Mouse (Mus musculus) frontal cortex, postnatal 10 days (tissue): ENCODE measurements around the gene Vps33b.

Experiments
- DNase-seq, 2 experiments: peaks; one replicate each; pipeline ENCODE4 v3.0.0; 2022; ENCODE audit warnings: low spot score in 2 of 2, mixed read lengths in 1 of 2

The Vps33b gene

DNA sequence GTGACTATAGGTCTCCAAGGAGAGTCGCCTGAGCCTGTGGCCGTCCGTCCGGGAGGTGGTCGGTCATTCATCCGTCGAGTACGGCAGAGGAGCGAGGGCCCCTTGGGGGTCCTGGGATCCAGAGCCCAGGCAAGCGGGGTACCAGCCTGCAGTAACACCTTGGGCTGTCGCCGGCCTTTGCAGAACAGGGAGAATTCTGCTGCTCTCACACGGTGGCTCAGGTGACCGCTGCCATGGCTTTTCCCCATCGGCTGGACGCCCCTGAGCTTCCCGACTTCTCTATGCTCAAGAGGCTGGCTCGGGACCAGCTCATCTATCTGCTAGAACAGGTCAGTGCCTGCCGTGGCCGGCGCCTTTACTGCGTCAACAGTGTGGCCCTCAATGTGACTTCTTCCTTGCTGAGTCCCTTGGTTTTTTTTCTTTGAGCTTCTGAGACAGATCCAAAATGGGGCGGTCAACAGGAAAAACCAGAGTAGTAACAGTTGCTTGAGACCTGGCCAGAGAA is 354 bp downstream of the Vps33b start:
- DNase-seq = peak in 1 of 2 experiments; percentile 20

DNA sequence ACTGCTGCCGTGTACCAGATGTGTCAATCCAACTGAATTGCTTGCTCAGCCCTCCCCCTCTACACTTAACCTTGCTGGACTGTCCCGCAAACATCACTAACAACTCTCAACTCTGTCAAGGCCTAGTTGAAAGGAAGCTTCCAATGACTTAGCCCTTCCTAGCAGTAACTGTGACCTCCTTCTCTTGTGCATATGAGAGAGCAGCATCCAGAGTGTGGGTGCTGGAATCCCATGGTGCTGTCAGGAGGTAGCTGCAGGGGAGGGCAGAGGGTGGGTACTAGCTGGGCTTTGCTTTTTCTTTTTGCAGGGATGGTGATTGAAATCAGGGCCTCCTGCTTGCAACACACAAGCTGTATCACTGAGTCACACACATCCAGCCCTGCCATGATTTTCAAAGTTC is 4.0 kb downstream of the Vps33b start:
- DNase-seq = no peak

DNA sequence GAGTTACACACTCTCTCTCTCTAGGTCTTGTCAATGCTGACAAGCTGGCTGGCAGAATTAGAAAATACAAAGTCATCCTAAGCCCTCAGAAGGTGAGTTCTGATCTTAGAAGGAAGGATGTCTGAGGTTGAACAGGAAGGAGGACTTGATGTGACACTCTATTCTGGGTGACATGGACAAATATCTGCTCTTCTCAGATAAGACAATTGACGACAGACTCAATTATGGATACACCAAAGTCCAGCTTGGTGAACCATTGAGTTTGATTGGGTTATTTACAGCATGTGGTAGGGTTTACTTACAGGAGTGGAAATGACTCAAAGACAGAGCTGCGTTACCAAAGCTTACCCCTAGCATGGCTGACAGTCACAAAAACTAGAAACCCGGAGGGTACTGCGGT is 6.9 kb downstream of the Vps33b start:
- no peak for DNase-seq

DNA sequence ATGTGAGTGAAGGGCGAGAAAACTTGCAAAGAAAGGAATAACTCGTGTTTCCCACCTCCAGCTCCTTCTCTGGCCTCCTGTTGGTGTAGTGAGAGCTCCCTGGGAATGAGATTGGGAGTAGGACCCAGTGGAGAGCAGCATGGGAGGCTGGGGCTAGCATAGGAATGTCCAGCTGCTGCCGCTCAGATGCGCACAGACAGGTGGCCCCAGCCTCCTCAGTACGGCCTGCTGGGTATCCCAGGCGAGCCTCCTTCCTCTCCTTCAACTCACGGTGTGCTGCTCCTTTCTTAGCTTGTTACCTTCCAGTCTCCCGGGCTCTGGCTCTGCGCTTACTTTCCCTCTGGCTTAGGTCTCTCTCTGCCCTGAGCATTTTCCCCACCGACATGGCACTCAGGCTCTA is 10.6 kb downstream of the Vps33b start:
- no peak for DNase-seq

DNA sequence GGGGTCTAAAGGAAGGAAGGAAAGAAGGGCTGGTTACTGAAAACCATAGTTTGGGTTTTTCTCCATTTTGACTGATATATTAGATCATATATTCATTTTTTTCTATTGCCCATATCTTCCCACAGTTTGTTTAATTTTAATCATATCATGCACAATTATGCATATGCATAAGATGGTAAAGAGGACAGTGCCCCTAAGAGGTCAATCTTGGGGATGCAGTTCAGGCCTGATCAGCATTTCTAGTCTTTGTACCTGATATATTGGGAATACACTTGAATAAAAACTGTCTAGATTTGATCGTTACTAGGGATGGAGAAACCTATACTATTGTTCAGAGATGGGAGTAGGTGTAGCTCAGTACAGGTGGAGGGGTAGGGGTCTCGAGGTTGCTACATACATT is 11.5 kb downstream of the Vps33b start:
- DNase-seq = no peak

DNA sequence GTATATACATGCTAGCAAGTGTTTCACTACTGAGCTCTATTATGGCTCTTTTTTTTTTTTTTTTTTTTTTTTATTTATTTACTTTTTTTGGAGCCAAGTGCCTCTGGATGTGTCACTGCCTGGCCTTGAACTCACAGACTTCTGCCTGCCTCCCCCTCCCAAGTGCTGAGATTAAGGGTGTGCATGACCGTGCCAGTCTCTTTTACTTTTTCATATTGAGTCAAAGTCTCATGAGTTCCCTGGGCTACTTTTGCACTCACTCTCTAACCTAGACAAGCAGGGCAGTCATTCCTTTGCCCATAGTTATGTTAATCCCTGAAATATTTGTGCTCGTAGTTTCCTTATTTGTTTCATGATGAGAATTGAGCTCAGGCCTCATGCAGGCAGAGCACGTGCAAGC is 12.2 kb downstream of the Vps33b start:
- DNase-seq = no peak

DNA sequence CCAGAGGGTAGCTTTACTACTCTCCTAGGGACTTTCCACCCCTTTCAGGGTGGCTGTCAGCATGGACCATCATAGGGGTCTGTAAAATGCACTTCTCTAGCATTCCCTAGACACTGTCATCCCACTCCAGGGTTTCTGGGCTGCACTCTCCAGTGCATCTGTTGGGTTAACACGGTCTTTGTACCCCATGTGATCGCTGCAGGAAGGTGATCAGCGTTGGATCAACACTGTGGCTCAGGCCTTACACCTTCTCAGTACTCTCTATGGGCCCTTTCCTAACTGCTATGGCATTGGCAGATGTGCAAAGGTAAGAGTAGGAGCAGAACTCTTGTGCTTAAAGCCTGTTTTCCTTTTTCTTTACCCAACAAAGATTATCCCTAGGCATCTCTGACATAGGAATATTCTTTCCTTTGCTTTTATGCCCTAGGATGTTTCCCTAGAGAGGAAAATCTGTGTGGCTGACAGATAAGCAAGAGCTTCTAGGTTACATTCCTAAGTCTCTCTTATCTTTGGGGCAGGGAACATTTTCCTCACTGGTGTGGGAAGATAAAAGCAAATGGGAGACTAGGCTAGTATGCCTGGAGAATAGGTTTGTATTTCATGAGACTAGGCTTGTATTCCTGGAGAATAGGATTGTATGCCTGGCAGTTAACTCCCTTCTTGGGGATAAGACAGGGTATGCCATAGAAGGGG is 13.9 kb downstream of the Vps33b start:
- DNase-seq = no peak

DNA sequence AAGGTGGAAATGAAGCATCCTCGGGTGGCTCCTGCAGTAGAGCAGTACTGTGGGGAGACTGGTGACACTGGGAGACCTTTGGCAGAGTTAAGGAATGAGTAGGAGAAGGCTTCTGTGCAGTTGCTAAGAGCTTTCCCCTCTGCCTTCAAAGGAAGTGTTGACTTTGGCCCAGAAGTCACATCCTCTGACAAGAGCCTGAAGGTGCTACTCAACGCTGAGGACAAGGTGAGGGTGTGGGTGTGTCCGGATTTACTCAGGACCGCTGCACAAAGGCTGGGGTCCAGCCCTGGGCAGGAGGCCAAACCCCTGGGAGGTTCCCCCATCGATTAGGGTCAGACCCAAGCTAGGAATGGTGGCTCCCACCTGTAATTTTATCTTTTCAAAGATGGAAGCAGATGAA is 14.9 kb downstream of the Vps33b start:
- DNase-seq = no peak

DNA sequence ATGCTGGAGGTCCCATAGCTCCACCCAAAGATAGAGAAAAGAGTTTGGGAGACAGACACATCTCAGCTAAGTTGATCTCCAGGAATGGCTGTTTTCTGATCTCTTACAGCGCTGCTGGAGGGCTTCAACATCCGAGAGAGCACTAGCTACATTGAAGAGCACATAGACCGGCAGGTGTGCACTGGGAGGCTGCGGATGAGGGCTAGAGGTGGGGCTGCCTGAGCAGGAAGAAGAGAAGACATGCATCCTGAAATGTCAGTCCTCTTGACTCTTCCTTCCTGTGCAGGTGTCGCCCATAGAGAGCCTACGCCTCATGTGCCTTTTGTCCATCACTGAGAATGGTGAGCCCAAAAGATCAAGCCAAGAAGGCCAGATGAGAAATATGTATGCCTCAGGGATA is 16.3 kb downstream of the Vps33b start:
- DNase-seq = no peak

DNA sequence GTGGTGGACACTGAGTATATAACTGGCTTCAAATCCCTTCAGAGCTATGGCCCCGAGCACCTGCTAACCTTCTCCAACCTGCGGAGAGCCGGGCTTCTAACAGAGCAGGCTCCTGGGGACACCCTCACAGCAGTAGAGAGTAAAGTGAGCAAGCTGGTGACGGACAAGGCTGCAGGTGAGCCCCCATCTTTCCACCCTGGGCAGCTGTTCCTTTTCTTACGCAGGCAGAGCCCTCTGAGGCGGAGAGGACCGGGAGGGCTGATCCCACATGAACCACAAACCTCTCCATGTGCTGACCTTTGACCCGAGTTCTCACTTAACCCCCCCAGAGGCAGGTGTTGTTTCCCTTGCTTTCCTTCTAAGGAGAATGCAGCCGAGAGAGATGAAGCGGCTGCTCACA is 18.3 kb downstream of the Vps33b start:
- DNase-seq = no peak

DNA sequence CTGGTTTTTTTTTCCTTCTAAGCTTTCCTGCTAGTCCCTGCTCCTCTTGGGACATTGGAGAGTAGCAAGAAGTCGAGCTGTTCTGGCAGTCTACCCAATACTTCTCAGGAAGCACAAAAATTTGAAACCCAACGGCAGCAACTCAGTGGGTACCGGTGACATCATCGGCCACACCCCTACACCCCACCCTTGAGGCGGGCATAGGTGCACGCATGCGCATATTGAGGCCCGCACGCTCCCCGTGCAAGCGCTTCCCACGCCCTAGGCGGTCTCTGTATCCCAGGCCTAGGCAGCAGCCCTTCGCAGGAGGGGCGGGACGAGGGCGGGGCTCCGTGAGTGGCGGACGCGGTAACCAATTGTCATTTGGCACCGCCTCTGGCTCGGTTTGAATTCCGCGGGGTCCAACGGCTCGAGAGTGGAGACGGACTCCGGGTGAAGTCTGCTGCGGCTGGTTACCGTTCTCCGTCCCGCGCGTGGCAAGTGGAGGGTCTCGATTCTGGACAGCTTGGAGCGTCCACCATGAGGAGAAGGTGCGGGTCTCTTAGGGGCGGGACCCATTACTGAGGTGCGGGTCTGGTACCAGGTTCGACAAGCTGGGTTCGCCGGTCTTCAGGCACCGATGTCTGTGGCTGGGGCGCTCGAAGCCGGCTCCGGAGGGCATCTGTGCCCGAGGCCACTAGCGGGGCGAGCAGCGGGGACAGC is 24.8 kb downstream of the Vps33b start, which contains the start of gene Prc1:
Prc1 (plus strand) TSS at position 389 of the 702 bp plus-strand sequence.
- DNase-seq = peak; percentile 97

DNA sequence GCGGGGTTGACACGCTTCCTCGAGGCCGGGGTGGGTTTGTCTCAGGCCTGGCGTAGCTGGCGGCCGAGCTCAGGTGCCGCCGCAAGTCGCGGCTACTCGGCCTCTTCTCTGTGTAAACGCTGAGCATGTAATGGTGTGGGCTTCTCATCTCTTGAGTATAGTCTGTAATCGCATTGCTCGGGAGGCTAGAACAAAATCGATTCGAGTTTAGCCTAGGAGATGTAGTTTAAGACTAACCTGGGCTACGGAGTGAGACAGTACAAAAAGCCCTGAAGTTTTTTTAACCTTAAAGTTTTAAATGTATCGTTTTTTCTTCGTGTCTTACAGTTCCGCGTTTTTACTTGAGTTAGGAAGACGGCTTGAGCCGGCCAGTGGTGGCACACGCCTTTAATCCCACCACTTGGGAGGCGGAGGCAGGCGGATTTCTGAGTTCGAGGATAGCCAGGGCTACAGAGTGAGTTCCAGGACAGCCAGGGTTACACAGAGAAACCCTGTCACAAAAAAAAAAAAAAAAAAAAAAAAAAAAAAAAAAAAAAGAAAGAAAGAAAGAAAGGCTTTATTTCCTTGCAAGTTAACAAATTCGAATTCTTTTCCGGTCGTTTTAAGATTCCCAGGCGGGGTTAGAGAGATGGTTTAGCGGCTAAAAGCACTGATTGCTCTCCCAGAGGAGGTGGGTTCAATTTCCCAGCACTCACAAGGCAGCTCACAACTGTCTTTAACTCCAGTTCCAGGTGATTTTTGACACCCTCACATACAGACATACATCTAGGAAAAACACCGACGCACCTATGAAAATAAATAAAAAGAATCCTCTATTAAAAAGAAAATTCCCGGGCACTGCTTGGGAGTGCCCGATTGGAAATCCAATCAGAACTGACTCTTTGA is 25.6 kb downstream of the Vps33b start:
- no peak for DNase-seq

DNA sequence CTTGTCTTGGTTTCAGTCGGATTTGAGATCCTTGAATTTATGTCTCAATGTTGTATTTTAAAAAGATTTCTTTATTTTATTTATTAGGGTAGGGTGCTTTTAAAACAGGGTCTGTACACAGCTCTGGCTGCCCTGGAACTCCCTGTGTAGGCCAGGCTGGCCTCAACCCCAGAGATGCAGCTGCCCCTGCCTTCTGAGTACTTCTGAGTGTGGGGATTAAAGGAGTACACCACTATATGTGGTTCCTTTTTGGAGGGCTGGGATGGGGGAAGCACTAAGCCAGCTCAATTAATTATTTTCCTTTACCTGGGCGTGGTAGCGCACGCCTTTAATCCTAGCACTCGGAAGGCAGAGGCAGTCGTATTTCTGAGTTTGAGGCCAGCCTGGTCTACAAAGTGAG is 27.0 kb downstream of the Vps33b start:
- no peak for DNase-seq

DNA sequence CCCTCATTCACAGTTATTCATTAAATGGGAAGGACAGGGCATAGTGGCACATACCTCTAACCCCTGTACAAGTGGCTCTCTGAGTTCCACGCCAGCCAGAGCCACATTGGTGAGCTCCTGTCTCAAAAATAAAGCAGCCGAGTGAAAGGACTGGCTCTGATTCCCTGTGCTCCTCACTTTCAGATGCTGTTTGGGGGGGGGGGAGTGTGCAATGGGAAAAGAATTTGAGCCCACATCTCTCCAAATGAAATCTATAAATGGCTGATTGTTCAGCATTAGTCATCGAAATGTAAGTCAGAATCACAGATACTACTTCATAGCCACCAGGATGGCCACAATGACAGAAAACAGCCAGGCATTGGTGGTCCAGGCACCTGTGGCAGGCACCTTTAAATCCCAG is 27.6 kb downstream of the Vps33b start:
- no peak for DNase-seq

DNA sequence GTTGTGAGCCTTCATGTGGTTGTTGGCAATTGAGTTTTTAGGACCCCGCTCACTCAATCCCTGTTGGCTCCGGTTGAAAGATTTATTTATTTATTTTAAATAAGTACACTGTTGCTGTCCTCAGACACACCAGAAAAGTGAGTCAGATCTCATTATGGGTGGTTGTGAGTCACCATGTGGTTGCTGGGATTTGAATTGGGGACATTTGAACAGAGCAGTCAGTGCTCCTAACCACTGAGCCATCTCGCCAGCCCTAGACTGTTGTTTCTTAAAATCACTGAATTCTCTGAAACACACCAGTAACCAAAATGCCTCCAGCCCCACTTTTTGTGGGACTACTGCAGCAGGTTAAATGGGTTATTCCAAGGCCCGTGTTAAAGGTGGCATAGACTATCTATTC is 29.3 kb downstream of the Vps33b start:
- no peak for DNase-seq

DNA sequence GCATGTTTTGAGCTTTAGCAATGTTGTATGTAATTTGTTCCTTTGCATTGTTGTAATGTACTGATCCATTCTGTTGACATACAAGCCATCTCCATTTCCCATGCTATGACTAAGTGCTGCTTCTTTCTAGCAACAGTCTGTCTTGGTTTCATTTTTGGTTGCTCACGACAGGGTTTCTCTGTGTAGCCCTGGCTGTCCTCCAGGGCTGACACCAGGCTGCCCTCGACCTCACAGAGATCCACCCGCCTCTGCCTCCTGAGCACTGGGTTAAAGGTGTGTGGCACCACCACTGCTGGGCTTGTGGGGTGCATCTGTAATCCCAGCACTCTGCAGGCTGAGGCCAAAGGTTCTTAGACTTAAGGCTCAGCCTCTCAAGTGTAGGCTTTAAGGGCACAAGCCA is 30.1 kb downstream of the Vps33b start:
- no peak for DNase-seq

DNA sequence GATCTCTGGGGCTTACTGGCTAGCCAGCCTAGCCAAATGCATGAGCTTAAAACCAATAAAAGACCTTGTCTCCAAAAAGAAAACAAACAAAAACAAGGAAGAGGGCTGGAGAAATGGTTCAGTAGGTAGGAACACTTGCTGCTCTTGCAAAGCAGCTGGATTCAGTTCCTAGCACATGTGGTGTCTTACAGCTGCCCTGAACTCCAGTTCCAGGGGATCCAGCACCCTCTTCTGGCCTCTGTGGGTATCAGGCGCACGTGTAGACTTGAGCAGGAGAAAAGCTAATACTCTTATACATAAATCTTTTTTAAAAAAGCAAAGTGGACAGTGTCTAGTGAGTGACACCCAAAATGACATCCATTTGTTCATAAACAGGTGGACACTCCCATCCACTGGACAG is 32.1 kb downstream of the Vps33b start:
- no peak for DNase-seq

DNA sequence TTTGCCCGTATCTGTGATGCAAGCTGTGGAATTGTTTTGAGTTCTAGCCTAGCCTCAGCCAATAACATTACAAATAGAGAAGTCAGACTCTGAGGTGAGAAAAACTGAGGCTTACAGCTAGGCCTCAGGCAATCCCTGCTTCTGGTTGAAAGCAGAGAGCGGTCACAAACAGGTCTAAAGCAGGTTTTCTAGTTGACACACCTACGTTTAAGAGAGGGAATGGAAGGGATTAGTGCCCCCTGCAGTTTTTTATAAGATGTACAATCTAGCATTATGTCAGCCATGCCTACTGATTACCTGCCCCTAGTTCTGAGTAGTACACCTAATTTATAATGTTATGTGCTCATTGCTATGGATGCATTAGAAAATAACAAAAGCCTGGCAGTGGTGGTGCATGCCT is 38.3 kb downstream of the Vps33b start:
- no peak for DNase-seq

DNA sequence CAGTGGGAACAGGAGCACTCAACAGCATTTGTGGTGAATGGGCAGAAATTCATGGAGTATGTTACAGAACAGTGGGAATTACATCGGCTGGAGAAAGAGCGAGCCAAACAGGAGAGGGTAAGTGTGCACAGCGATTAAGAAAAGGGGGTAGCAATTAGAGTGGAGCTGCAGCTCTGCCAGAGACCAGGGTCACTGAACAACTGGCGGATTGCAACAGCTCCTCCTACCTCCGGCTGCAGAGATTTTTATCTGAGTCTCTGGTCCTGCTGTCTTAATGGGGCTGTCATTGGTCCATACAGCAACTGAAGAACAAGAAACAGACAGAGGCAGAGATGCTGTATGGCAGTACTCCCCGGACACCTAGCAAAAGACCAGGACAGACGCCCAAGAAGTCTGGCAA is 41.3 kb downstream of the Vps33b start:
- DNase-seq = no peak

DNA sequence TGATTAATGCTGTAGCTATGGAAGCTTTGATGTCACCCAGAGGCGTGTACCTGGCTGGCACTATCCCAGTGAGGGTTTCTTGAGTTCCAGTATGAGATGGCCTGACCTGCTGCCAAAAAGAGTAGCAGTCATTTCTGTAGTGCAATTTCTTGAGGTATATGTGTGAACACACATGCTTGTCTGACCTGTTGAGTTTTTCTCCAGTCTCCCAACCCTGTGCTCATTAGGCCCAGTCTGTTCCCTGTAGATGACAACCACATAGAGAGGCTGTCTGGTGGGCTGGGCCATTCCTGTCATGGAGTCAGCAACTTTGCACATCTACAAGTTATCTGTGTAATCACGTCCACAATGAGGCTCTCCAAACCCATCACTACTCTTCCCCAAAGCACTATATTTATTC is 46.3 kb downstream of the Vps33b start:
- DNase-seq = no peak

DNA sequence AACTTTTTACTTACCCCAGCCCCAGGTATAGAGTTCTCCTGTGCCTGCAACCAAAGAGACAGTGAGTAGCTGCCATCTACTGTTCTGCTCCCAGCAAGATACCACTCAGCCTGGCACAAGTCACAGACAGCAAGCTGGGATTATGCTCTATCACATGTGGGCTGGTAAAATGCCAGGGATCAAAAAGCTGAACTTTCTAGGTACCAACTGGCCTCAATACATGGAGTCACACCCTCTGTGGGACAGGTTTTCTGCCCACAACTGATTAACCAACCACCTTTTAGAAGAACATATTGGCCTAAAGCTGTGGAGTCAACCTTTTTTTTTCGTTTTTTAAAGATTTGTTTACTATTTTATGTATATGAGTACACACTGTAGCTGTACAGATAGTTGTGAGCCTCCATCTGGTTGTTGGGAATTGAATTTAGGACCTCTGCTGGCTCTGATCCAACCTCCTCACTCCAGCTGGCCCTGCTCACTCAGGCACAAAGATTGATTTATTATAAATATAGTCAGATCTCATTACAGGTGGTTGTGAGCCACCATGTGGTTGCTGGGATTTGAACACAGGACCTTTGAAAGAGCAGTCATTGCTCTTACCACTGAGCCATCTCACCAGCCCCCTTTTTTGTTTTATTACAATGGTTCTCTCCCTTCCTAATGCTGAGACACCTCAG is 48.1 kb downstream of the Vps33b start:
- DNase-seq = no peak

DNA sequence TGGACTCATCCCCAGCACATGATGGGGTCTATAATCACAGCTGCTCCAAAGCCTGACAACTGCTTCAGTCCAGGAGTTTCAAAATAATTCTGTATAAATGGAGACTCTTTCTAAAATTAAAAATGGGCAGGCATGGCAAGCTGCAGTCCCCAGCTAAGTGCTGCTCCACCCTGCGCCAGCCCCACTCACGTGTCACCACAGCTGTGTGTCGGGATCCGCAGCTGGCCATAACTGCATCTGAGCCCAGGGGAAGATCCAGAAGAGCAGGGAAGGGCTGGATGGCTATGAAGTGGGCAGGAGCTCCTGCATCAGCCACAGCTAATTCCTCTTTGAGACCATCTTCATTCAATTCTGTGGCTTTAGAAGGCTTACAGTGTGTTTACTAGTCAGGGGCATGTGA is 49.2 kb downstream of the Vps33b start:
- DNase-seq = no peak
